Mouse (Mus musculus): Measurements from ENCODE around the gene Pou2af1. TPM values are rescaled to one million over a fixed set of nuclear protein-coding genes. Genes with fewer than 3 reads are reported as not detected.

The Pou2af1 gene
- polyA plus RNA-seq, 1 experiment from 2014 or later, result 0.11 TPM

DNA sequence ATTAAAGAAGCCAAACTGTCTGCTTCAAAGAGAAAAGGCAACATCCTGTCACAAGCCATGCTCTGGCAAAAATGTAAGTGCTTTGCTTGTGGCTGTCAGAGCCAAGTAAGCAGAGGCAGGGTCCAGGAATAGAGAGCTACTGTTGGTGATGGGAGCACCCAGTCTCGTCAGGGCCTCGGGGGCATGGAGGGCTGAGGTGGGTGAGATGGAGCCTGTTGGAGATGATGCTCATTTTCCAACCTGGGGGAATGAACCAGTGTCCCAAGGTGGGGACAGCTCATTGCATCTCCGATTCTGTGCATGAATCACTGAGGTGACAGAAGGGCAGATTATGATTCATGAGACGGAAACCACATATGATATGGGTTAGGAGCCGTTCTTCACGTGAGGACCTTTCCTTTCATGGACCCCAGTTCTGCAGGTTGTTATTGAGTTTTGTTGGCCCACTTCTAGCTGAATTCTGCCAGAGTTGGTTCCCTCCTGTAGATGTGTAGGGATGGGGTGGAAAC is 275 bp downstream of the Pou2af1 start:
- no peak for ATAC-seq
- WGBS, result 94% methylated on average over 6 of the region's 6 CpGs
- H3K4me3 ChIP-seq (ENCODE audit: low read depth, low read length), result no peak overlapping the region

GRCm38 (mm10) chr9:51215311-51215710 is 1.8 kb downstream of the Pou2af1 start:
- no peaks in the 10 kb centered on the region for H3K27me3 ChIP-seq (ENCODE audit: control insufficient read depth, insufficient read depth, low read depth, low read length)
- H3K9me3 ChIP-seq (replicated peaks; ENCODE audit: control insufficient read depth, low read length, poor library complexity, severe bottlenecking), result no peaks in the 10 kb centered on the region
- no peaks in the 10 kb centered on the region for H3K4me1 ChIP-seq (ENCODE audit: control insufficient read depth, insufficient read depth, low read length)
- H3K4me2 ChIP-seq (ENCODE audit: low read length), result no peak overlapping the region
- no peaks in the 10 kb centered on the region for H3K36me3 ChIP-seq (ENCODE audit: control insufficient read depth, insufficient read depth, low read length)
- ATAC-seq, result no peak
- no peak overlapping the region for H3K4me3 ChIP-seq (ENCODE audit: low read depth, low read length)
- no peak overlapping the region for H3K27ac ChIP-seq (ENCODE audit: low read length)
- H3K9ac ChIP-seq (ENCODE audit: low read depth, low read length), result no peak overlapping the region
- WGBS, result 64% methylated on average over 4 of the region's 4 CpGs

More for the DNA sequence above, 275 bp downstream of the Pou2af1 start:
- Histone ChIP-seq H3K9me3 (replicated peaks; ENCODE audit: control insufficient read depth, low read length, poor library complexity, severe bottlenecking) (no peaks in the 10 kb centered on the region), H3K27me3 (ENCODE audit: control insufficient read depth, insufficient read depth, low read depth, low read length) (no peaks in the 10 kb centered on the region), H3K9ac (ENCODE audit: low read depth, low read length) (no peak overlapping the region), H3K4me2 (ENCODE audit: low read length) (no peak overlapping the region), H3K4me1 (ENCODE audit: control insufficient read depth, insufficient read depth, low read length) (no peaks in the 10 kb centered on the region), H3K27ac (ENCODE audit: low read length) (no peak overlapping the region), H3K36me3 (ENCODE audit: control insufficient read depth, insufficient read depth, low read length) (no peaks in the 10 kb centered on the region)

DNA sequence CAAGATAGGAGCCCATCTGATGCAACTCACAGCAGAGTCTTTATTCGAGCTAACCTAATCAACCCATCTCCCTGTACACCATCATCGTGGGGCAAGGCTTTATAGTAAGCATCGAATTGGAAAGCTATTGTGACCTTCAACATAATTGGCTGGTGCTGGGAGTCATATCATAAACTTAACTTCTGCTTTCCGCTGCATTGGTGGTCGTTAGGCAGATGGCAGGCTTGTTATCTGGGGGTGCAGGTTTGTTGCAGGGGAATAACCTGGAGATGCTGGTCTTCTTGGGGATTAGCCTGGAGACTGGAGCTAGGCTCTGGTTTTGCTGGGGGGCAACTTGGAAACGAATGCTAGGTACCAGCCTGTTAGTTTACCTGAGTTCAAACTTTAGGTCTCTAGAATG is 2.4 kb downstream of the Pou2af1 start:
- Histone ChIP-seq H3K27me3 (ENCODE audit: control insufficient read depth, insufficient read depth, low read depth, low read length) (no peaks in the 10 kb centered on the region), H3K36me3 (ENCODE audit: control insufficient read depth, insufficient read depth, low read length) (no peaks in the 10 kb centered on the region), H3K27ac (ENCODE audit: low read length) (no peak overlapping the region), H3K4me3 (ENCODE audit: low read depth, low read length) (no peak overlapping the region), H3K9ac (ENCODE audit: low read depth, low read length) (no peak overlapping the region), H3K4me1 (ENCODE audit: control insufficient read depth, insufficient read depth, low read length) (no peaks in the 10 kb centered on the region), H3K4me2 (ENCODE audit: low read length) (no peak overlapping the region), H3K9me3 (replicated peaks; ENCODE audit: control insufficient read depth, low read length, poor library complexity, severe bottlenecking) (no peaks in the 10 kb centered on the region)
- no peak for ATAC-seq
- 85% methylated on average over 6 of the region's 6 CpGs for WGBS

GRCm38 (mm10) chr9:51225636-51226166 is 12.2 kb downstream of the Pou2af1 start:
- Histone ChIP-seq H3K9me3 (replicated peaks; ENCODE audit: control insufficient read depth, low read length, poor library complexity, severe bottlenecking) (no peaks in the 10 kb centered on the region), H3K9ac (ENCODE audit: low read depth, low read length) (no peak overlapping the region), H3K27ac (ENCODE audit: low read length) (no peak overlapping the region), H3K4me2 (ENCODE audit: low read length) (no peak overlapping the region), H3K4me1 (ENCODE audit: control insufficient read depth, insufficient read depth, low read length) (no peaks in the 10 kb centered on the region), H3K27me3 (ENCODE audit: control insufficient read depth, insufficient read depth, low read depth, low read length) (no peaks in the 10 kb centered on the region), H3K36me3 (ENCODE audit: control insufficient read depth, insufficient read depth, low read length) (no peaks in the 10 kb centered on the region), H3K4me3 (ENCODE audit: low read depth, low read length) (no peak overlapping the region)
- 86% methylated on average over 5 of the region's 5 CpGs for WGBS
- ATAC-seq, result no peak

- no peak for ATAC-seq
- 93% methylated on average over 4 of the region's 4 CpGs for WGBS
- no peaks in the 10 kb centered on the region for H3K36me3 ChIP-seq (ENCODE audit: control insufficient read depth, insufficient read depth, low read length)
These were observed 17.3 kb downstream of the Pou2af1 start for GRCm38 (mm10) chr9:51230701-51231389.

GRCm38 (mm10) chr9:51232163-51232562 is 18.7 kb downstream of the Pou2af1 start:
- ATAC-seq, result no peak
- Histone ChIP-seq H3K36me3 (ENCODE audit: control insufficient read depth, insufficient read depth, low read length) (no peaks in the 10 kb centered on the region), H3K27me3 (ENCODE audit: control insufficient read depth, insufficient read depth, low read depth, low read length) (no peaks in the 10 kb centered on the region), H3K9me3 (replicated peaks; ENCODE audit: control insufficient read depth, low read length, poor library complexity, severe bottlenecking) (no peaks in the 10 kb centered on the region), H3K4me3 (ENCODE audit: low read depth, low read length) (no peak overlapping the region), H3K9ac (ENCODE audit: low read depth, low read length) (no peak overlapping the region), H3K4me1 (ENCODE audit: control insufficient read depth, insufficient read depth, low read length) (no peaks in the 10 kb centered on the region), H3K4me2 (ENCODE audit: low read length) (no peak overlapping the region), H3K27ac (ENCODE audit: low read length) (no peak overlapping the region)
- WGBS, result 96% methylated on average over 8 of the region's 8 CpGs

More at GRCm38 (mm10) chr9:51230701-51231389, 17.3 kb downstream of the Pou2af1 start:
- no peaks in the 10 kb centered on the region for H3K9me3 ChIP-seq (replicated peaks; ENCODE audit: control insufficient read depth, low read length, poor library complexity, severe bottlenecking)
- H3K4me1 ChIP-seq (ENCODE audit: control insufficient read depth, insufficient read depth, low read length), result no peaks in the 10 kb centered on the region
- no peak overlapping the region for H3K4me2 ChIP-seq (ENCODE audit: low read length)
- H3K27me3 ChIP-seq (ENCODE audit: control insufficient read depth, insufficient read depth, low read depth, low read length), result no peaks in the 10 kb centered on the region
- H3K9ac ChIP-seq (ENCODE audit: low read depth, low read length), result no peak overlapping the region
- no peak overlapping the region for H3K27ac ChIP-seq (ENCODE audit: low read length)
- H3K4me3 ChIP-seq (ENCODE audit: low read depth, low read length), result no peak overlapping the region

GRCm38 (mm10) chr9:51238741-51239385 is 25.4 kb downstream of the Pou2af1 start:
- Histone ChIP-seq H3K27ac (ENCODE audit: low read length) (peak overlapping the region; percentile 41; the same call in 1 of the 2 replicates), H3K9ac (ENCODE audit: low read depth, low read length) (no peak overlapping the region), H3K36me3 (ENCODE audit: control insufficient read depth, insufficient read depth, low read length) (no peaks in the 10 kb centered on the region), H3K9me3 (replicated peaks; ENCODE audit: control insufficient read depth, low read length, poor library complexity, severe bottlenecking) (no peaks in the 10 kb centered on the region), H3K4me1 (ENCODE audit: control insufficient read depth, insufficient read depth, low read length) (peaks cover 9% of the 10 kb centered on the region), H3K4me3 (ENCODE audit: low read depth, low read length) (no peak overlapping the region), H3K27me3 (ENCODE audit: control insufficient read depth, insufficient read depth, low read depth, low read length) (no peaks in the 10 kb centered on the region), H3K4me2 (ENCODE audit: low read length) (peak overlapping the region; percentile 1; the same call in 1 of the 2 replicates)
- 50% methylated on average over 12 of the region's 12 CpGs for WGBS
- ATAC-seq, result peak; percentile 83

DNA sequence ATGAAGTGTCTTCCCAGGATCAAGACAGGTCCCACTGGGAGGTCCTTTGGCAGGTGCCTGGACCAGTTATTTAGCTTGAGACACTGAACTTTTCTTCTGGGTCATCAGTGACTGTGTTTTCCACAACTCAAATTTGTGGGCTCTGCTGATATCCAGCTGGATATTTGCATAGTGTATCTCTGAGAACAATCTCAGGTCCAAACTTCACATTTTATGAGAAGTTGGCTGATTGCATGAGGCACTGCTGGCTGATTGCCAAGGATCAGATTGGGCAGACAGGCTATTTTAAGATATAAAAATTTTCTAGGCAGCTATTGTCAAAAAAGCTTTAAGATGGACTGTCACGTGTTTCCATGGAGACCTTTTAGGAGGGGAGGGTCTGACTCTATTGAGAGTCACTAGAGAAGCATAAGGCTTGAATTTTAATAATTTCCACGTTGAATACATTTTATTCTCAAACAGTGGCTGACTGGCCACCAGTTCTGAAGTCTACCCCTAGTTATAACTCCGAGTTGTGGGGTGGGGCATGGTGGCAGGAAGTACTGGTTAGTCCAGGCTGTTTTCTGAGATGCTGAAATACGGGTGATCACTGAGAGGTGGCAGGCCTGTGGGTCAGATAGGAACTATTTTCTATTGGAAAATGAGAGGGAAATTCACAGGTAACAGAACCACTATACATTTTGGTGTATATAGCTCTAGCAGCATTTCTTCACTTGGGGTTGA is 43.4 kb downstream of the Pou2af1 start:
- Histone ChIP-seq H3K4me2 (ENCODE audit: low read length) (no peak overlapping the region), H3K4me3 (ENCODE audit: low read depth, low read length) (no peak overlapping the region), H3K4me1 (ENCODE audit: control insufficient read depth, insufficient read depth, low read length) (no peaks in the 10 kb centered on the region), H3K9me3 (replicated peaks; ENCODE audit: control insufficient read depth, low read length, poor library complexity, severe bottlenecking) (no peaks in the 10 kb centered on the region), H3K9ac (ENCODE audit: low read depth, low read length) (no peak overlapping the region), H3K27ac (ENCODE audit: low read length) (no peak overlapping the region), H3K36me3 (ENCODE audit: control insufficient read depth, insufficient read depth, low read length) (no peaks in the 10 kb centered on the region), H3K27me3 (ENCODE audit: control insufficient read depth, insufficient read depth, low read depth, low read length) (no peaks in the 10 kb centered on the region)
- ATAC-seq, result no peak; the same call in 1 of the 2 replicates
- 55% methylated on average over 4 of the region's 4 CpGs for WGBS

All from midbrain, embryonic 16.5 days (tissue).